Mouse (Mus musculus) spleen, postnatal 36 days (tissue): ENCODE data around the gene Col27a1.

Source experiments
- DNase-seq, 2 experiments: peaks; one replicate each; pipeline ENCODE4 v3.0.0; 2022; ENCODE audit warnings: low spot score in 2 of 2, mixed read lengths in 1 of 2

Col27a1 gene

DNA sequence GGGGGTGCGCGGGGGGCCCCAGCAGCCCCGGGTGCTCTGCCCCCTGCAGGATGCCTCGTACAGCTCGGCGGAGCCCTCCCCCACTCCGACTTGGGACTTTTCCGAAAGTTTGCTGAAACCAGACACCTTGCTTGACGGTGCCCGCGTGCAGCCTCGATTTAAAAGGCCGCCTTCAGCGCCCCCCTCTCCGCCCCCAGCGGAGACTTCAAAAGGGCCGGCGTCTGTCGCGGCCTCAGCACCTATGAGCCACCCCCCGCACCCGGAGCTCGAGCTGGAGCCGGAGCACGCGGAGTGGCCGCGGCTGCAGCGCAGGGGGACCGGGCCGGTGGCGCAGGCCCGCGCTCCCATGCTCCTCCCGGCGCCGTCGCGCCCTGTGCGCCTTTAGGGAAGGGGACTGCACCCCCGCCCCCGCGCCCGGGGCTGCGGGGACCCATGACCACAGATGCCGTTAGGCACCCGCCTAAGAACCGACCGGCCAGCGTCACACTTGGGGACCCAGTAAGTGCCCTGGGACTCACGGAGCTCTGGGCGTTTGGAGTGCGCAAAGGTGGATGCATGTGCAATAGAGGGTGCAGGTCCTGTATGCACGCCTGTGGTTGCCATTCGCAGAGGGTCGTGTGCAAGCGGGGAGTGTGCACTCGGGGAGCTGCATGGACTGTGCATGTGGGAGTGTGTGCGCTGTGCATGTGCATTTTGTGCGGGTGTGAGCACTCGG is at the start of gene Col27a1:
Gene Col27a1, plus strand, starts transcription at position 98 of the 715 bp plus-strand sequence.
- no peak for DNase-seq

DNA sequence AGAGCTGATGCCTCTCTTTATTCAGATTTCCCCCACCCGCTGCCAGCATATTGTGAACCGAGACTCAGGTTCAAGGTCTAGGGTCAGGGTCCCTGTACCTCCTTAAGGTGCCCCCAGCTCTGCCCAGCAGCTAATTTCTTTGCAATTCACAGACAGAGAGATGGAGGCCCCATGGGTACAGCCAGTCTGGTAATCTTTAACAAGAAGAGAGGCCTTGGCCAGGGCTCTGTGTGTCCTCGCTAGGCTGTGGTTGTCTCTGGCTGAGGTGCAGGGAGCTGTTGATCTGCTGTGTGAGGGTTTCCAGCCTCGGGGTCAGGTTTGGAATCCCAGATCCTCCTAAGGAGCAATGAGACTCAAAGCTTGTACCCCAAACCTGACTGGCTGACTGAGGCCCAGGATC is 48.2 kb upstream of the Col27a1 start:
- DNase-seq = no peak

DNA sequence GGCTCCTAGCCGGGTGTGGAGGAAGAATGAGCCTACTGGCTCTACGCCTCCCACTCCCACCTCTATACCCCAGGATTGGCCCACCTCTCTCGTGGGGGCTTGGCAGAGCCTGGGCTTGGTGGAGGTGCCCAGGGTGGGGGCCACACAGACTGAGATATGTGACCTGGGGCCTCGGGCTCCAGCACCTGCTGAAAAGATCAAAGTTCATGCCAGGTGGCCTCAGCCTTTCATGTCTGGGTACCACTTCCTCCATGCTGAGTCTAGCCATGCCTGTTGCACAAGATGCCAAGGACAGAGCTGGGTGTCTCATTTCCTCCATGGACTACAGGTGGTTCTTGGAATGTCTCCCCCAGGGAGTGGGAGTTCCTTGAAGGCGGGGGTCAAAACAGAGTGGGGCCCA is 47.5 kb upstream of the Col27a1 start:
- DNase-seq = no peak

DNA sequence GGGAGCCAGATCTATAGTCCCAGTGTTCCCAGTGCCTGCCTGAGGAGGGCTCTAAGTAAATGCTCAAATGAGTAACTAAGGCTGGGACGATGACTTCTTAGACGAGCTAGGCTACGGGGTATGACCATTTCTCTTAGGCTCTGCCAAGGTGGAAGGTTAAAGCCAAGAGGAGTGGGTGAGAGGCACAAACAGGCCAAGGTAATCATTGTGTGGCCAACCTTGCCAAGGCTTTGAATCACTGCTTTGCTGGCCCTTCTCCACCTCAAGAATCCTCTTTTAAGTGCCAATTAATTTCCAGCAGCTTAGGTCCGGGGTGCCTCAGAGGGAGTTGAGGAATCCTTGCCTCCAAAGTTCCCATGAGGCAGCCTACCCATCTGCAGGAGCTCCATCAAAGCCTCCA is 43.7 kb upstream of the Col27a1 start:
- DNase-seq = no peak

DNA sequence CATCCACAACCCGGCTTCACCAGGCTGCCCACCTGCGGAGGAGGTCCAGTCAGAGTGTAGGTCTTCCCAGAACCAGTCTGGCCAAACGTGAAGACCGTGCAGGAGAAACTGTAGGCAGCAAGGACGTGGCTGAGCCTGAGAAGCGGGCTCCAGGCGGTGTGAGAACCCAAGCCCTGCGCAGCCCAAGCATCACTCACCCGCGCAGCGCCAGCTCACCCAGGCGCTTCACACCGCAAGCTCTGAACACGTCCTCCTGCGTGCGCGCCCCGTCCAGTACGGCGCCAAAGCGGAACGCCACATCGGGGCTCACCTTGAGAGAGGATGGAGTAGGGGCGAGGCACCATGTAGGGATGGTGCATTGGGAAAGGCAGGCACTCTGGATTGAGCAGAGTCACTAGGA is 42.7 kb upstream of the Col27a1 start:
- DNase-seq = no peak

DNA sequence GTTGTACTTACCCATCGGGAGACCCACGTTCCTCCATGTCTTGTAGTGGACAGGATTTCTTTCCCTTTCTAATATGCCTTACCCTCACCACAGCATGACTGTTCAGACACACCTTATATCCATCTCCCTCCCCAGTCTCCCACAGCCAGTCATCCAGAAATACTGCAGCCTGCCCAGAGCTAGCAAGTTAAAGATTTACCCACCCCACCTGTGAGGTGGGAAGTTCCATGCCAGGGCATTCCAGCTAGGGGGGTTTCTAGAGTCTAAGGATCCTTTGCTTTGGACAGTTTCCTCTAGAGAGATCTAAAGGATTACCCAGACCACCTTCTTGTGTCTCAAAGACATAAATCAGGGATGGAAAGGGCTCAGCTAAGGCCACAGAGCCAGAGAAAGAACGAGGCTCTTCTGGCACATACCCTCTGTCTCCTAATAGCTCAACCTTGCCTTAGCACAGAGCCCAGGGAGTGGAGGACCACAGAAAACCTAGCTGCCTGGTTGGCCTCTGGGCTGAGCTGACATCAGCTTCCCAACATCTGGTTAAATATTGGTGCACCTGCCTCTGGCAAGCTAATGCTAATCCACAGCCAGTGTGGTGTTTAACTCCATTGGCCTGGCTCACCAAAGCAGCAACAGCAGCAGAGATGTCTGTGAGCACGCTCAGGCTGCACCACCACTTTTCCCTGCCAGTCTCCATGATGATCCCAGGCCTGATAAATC is 41.7 kb upstream of the Col27a1 start, which contains the start of gene Kif12:
Gene Kif12, minus strand, starts transcription at position 163 of the 717 bp plus-strand sequence.
- DNase-seq = no peak

DNA sequence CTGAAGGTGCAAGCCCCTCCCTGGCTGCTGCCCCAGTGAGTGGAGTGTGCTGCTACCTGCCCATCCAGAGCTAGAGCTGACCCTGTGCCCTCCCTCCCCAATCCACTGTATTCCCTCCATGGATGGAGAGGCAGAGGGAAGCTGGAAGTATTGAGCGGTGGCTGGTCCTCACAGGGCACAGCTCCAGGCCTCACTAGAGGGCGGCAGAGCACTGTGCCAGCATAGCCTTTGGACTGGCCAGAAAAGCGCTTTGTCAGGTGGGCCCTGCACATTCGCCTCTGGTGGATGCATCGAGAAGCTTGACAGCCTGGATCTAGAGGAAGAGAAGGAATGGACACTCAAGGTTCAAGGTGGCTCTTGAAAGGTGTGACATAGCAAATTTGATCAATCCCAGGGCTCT is 32.2 kb upstream of the Col27a1 start:
- peak; percentile 12 to 22 for DNase-seq

DNA sequence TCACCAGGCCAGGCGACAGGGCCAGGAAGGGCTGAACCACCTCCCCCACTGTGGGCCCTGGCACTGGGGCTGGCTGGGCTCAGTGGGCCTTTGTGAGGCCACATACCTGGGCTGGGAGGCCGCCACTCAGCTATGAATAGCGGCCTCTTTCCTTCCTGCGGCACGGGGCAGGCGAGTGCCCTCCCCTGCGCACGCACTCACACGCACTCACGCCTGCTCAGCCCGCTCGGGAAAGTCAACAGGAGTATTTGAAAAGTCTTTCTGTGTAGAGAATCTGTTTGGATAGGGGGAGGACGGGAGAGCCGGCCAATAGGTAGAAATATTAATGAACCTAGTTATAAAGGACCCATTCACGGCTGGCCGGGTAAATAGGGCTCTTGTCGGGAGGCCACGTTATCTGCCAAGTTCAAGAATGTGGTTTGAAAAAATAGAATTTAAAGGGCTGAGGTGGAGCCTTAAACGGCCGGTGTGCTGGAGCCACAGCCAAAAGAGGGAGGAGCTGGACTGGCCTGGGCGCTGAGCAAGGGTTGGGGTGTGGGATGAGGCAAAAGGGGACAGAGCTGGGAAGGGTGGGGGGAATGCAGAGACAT is 27.4 kb upstream of the Col27a1 start:
- DNase-seq = no peak

DNA sequence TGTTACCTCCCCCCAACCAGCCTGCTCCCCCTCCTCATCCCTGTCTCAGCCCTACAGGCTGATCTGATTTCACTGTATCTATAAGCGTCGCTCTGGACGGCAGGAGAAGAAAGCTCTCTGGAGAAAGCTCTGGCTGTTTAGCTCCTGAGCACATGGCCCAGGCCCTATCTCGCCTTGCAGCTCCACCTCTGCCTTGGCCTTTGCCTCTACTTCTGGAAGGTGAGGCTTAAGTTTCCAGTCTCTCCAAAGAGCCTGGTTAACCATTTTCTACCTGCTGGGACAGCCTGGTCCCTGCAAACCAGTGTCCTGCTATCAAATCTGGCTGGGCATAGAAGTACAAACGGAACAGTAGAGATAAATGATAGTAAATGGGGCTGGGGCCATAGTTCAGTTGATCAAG is 22.2 kb upstream of the Col27a1 start:
- DNase-seq = no peak

DNA sequence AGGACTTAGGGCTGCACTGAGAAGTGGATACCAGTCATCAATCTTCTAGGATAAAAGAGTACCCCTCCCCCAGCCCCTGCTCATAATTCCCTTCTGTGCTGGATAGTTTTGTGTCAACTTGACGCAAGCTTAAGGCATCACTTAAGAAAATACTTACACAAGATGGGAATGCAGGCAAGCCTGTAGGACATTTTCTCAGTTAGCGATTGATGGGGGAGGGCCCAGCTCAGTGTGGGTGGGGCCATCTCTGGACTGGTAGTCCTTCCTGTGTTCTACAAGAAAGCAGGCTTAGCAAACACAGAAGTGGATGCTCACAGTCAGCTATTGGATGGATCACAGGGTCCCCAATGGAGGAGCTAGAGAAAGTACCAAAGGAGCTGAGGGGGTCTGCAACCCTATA is 19.4 kb upstream of the Col27a1 start:
- DNase-seq = no peak

DNA sequence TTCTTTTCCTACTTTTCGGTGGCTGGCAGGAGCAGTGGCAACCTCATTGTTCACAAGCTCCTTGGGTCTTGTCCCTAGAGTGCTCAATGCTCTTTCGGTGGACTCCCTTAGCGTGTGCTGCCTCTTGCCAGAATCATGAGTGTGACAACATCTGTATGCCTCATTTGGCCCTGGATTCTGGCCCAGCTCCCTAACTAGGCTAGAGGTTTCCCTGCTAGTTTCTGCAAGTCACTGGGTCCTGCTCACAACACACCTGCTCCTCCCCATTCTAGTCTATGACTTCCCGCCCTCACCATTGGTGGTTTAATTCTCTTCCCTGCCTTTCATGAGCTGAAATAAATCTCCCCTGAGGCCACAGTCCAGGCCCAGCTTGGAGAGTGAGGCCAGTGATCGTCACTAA is 14.4 kb upstream of the Col27a1 start:
- DNase-seq = no peak

DNA sequence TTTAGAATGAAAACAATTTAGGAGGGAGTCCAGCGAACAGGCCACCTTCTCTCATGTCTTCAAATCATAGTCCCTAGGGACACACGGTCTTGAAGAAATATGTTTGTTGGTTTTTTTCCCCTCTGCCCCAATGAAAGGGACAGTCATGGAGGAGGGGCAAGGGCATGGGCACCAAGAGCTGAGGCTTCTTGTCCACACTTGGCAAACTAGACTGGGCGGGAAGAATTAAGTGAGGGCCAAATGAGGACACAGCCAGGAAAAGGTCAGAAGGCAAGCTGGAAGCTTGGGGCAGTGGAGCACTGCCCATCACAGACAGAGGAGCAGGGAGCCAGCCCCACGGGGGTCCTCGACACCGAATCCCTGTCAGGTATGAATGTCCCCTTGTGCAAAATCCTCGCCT is 9.9 kb upstream of the Col27a1 start:
- no peak for DNase-seq

DNA sequence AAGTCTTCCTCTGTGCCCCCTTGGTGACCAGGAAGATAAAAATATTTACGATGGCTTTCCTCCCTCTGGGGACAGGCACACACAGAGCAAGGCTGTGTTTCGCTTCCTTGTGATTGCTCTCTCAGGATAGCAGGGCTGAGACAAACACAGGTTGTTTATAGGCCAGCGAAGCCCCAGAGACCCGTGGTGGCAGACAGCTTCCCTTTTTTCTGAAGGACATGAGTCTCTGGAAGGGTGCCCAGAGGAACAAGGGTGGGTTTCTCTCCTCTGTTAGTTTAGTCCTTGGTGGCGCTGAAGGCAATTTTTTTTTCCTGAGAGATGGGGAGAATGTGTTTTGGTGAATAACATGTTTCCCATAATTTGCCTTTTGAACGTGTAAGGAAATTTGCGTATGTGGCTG is 8.2 kb upstream of the Col27a1 start:
- peak; percentile 70 to 72 for DNase-seq

DNA sequence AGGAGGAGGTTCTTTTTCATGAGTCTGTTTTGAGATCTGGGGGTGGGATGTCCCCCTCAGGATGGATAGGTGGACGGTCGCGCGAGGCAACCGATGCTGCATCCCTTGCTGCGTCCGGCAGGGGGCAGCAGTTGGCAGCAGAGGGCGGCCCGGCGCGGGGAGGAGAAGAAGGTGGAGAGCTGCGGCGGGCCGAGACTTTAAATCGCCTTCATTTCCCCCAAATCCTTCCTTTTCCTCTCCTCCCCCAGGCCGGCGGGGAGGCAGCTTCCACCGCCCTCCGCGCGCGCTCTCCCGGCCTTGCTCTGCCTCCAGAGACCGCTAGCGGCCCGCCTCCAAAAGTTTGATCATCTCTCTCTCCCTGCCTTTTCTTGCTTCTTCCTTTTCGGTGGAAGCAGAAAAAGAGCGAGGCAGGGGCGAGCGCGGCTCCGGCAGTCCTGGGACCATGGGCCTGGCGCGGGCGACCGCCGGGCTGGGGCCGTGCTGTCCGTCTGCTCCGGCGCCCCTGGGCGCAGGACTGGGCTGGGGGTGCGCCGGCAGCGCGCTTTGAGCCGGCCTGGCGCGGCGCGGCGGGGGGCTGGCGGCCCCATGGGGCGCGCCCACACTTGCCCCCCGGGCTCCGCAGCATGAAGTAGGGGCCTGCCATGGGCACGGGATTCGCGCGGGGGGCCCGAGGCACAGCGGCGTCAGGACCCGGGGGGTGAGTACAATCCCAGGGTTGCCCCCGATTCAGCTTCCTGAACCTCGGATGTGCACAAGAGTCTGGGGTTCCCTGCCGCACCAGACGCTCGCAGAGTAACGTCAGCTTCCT is 1.6 kb downstream of the Col27a1 start:
- DNase-seq = peak; percentile 60 to 61

DNA sequence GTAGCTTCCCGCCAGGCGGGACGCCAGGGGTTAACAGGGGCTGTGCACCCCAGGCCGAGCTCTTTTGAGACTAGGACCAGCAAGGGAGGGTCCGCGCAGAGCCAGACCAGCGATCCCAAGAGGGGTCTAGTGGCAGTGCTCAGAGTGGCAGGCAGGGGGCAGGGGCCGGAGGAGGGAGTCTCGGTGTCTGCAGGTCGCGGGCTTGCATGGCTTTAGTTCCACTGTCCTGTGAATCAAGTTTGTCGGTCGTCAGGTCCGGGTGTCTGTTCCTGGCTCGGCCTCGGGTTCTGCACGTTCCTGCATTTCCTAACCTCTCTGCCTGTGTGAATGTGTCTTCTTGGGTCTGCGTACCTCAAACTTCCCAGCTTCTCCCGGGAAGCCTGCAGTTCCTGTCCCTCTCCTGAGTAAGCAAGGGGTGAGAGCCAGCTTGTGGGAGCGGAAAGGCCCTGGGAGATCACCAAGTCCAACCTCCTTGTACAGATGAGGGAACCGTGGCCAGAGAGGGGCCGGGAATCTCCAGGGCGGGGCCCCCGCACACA is 2.3 kb downstream of the Col27a1 start:
- DNase-seq = peak; percentile 17 to 36

DNA sequence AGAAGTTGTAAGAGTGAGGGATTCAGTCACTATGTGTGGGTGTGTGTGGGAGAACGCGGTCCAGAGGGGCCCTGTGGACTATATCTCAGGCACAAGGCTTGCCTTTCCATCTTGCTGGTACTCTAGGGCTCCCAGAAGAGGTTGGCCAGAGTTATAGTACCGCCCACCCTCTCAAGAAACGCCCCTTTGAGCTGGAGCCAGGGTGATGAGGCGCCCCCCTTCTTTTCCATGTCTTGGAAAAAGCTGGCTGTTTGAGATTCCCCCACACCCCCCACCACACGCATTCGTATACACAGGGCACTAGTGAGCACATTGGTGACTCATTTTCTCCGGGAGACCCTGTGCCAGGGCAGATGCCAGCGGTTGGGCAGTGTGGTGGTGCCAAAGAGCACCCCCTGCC is 2.8 kb downstream of the Col27a1 start:
- DNase-seq = no peak

DNA sequence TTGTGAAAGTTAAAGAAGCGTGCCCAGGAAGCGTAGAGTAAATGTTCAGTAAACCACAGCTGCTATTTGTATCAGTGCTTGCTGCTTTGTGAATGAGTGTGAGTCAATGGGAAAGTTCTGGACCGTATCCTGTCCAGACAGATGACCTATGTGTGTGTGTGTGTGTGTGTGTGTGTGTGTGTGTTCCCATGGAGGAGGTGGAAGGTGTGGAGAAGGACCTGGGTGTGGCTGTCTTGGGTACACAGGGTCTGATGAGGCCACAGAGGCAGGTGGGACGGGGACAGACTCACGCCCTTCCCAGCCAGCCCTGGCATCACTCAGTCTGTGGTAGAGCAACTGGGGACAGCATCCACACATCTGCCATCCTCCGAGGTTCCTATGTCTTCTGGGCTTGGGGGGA is 3.7 kb downstream of the Col27a1 start:
- no peak for DNase-seq

DNA sequence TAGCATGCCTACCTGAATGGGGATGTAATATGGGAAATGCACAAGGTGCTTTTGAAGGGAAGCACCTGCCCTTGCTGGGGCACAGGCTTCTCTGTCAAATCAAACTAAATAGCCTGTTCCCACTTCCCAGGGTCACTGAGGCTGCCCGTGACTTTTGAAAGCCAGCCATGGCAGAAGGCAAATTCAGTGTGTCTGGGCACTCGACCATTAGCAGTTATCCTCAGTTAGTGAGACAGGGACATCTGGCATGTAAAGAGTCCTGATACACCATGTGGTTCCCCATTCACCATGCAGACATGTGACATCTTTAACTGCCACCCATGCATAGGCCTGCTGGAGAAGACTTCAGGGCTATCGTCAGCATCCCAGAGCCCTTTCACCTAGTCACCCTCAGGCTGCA is 5.3 kb downstream of the Col27a1 start:
- DNase-seq = no peak

DNA sequence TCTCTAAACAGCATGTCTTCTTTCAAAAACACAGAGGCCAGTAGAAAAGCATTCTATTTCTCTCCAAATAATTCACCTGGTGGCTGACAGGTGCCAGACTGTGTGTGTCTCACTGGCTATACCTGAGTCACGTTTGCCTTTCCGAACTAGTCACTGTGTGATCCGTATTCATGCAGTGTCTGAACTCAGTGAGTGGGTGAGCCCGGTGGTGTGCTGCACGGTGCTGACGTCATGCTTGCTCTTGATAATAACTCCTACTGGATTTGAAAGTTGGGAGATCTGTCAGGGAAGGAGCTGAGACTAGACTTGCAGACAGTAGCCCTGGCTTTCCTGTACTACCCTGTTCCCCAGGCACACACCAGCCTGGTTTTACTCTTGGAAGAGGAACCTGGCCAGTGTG is 5.8 kb downstream of the Col27a1 start:
- no peak for DNase-seq

DNA sequence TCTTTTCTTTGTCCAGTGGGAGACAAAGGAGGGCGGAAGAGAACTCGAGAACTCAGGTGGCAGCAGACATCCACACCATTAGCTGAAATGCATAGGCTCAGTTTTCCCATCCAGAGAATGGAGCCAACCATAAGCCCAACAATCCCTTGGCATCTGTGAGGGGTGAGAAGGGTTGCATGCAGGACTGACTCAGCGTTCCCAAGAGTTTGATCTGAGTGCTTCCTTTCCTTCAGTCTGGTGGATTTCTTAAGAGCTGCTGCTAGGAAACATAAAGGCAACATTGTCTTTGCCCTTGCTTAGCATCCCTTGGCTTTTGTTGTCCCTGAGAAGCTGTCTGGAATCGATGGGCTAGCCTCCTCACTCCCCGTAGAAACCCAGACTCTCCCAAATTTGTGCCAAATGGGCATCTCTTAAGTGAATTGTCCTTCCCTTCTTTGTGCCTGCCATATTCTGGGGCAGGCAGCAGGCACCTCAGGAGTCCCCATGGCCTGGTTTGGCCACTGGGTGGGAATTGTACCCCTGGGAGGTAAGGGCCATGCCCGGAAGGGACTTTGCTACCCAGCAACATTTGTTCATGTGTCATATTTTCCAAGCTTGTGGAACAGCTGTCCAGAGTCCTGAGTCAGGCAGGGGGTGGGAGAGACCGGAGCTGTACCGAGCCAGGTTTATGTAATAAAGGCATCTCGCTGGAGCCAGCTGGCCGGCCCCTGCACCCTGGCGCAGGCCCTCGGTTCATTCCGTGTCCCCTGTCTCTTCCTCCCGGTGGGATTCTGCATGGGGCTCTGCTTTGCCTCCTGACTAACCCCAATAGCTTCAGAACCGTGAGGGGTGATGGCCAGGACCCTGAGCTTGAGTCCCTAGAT is 7.5 kb downstream of the Col27a1 start:
- DNase-seq = no peak

DNA sequence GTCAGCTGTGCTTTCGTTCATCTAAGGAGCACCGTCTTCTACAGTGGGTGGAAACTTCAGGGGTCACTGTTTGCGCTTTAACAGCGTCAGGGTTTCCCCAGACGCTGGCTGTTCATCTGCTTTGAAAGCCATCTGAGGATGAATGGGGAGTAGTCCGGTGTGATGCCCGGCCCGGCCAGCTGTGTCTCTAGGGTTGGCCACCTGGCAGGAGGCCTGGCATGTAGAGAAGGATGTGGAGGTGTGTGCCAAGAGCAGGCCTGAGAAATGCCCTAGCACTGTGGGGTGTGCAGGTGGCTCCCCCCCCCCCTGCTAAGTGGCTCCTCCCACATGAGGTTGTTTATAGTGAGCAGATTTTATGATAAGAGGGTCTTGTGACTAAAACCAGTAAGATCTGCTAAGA is 8.4 kb downstream of the Col27a1 start:
- DNase-seq = no peak
